Mouse (Mus musculus) B cell, adult 2 months (primary cell): ENCODE data around the gene Palm2.

Experiments
- DNase-seq, 2 experiments: peaks; one replicate each; pipeline ENCODE4 v3.0.0; 2022

Palm2 gene

GRCm38 (mm10) chr4:57716735-57717134 lies 282.7 kb downstream of the Palm2 start:
- no peak for DNase-seq

GRCm38 (mm10) chr4:57717354-57717753 lies 283.3 kb downstream of the Palm2 start, which contains the start of gene Akap2:
TSS of gene Akap2 (plus strand) at chr4:57717657.
- no peak for DNase-seq

- DNase-seq, result no peak
Measured at GRCm38 (mm10) chr4:57719370-57719769, 285.3 kb downstream of the Palm2 start.

GRCm38 (mm10) chr4:57720869-57721361 lies 286.9 kb downstream of the Palm2 start:
- DNase-seq, result peak; percentile 50 to 51

GRCm38 (mm10) chr4:57722296-57722695 lies 288.2 kb downstream of the Palm2 start:
- DNase-seq, result no peak

- peak in 1 of 2 experiments; percentile 37 for DNase-seq
Measured at GRCm38 (mm10) chr4:57723659-57724058, 289.6 kb downstream of the Palm2 start.

- peak in 1 of 2 experiments; percentile 8 for DNase-seq
Measured at GRCm38 (mm10) chr4:57725569-57725968, 291.5 kb downstream of the Palm2 start.

- no peak for DNase-seq
Measured at GRCm38 (mm10) chr4:57728611-57729183, 294.6 kb downstream of the Palm2 start.

GRCm38 (mm10) chr4:57730047-57730446 lies 296.0 kb downstream of the Palm2 start:
- no peak for DNase-seq

GRCm38 (mm10) chr4:57730801-57731598 lies 297.0 kb downstream of the Palm2 start:
- peak; percentile 20 to 31 for DNase-seq

- DNase-seq, result no peak
Measured at GRCm38 (mm10) chr4:57732351-57732750, 298.3 kb downstream of the Palm2 start.

GRCm38 (mm10) chr4:57733445-57733844 lies 299.4 kb downstream of the Palm2 start:
- no peak for DNase-seq

GRCm38 (mm10) chr4:57735426-57735825 lies 301.4 kb downstream of the Palm2 start:
- no peak for DNase-seq

GRCm38 (mm10) chr4:57738856-57739552 lies 305.0 kb downstream of the Palm2 start:
- DNase-seq, result no peak

- DNase-seq, result no peak
Measured at GRCm38 (mm10) chr4:57743325-57743929, 309.4 kb downstream of the Palm2 start.

- DNase-seq, result no peak
Measured at GRCm38 (mm10) chr4:57750651-57751050, 316.6 kb downstream of the Palm2 start.

GRCm38 (mm10) chr4:57751054-57751453 lies 317.0 kb downstream of the Palm2 start:
- no peak for DNase-seq

GRCm38 (mm10) chr4:57751566-57751965 lies 317.5 kb downstream of the Palm2 start:
- no peak for DNase-seq

- DNase-seq, result peak; percentile 55 to 56
Measured at GRCm38 (mm10) chr4:57755085-57755484, 321.0 kb downstream of the Palm2 start.

- DNase-seq, result no peak
Measured at GRCm38 (mm10) chr4:57757997-57758396, 323.9 kb downstream of the Palm2 start.
